Mouse (Mus musculus): Measurements from ENCODE around the gene Fsd1. TPM values are rescaled to one million over a fixed set of nuclear protein-coding genes. Genes with fewer than 3 reads are reported as not detected.
A peak's percentile ranks its signal among the peaks of the same experiment; 100 is the strongest.
"Not testable (repeated sequence)": the region's sequence is repeated elsewhere in the genome, so short reads cannot be mapped to it uniquely, and the experiment has no call there.

The Fsd1 gene
- not detected for total RNA-seq (2021)
- long read RNA-seq, experiment 1, result 0 reads
- long read RNA-seq, experiment 2, result 0 reads

- no peak for DNase-seq (ENCODE audit: low spot score)
Observed at GRCm38 (mm10) chr17:55986030-55986961, at the start of gene Fsd1. Gene Fsd1, plus strand, starts transcription at chr17:55986509.

GRCm38 (mm10) chr17:55944387-55944865 is 41.9 kb upstream of the Fsd1 start:
- not testable (repeated sequence) for DNase-seq (ENCODE audit: low spot score)

- peak; percentile 95 for DNase-seq (ENCODE audit: low spot score)
Observed at GRCm38 (mm10) chr17:55944866-55945682, 41.2 kb upstream of the Fsd1 start.

GRCm38 (mm10) chr17:55945696-55946095 is 40.6 kb upstream of the Fsd1 start:
- no peak for DNase-seq (ENCODE audit: low spot score)

- DNase-seq (ENCODE audit: low spot score), result no peak
Observed at GRCm38 (mm10) chr17:55948647-55949046, 37.7 kb upstream of the Fsd1 start.

- no peak for DNase-seq (ENCODE audit: low spot score)
Observed at GRCm38 (mm10) chr17:55949400-55949799, 36.9 kb upstream of the Fsd1 start, which contains the start of gene Zfp119b. Gene Zfp119b, minus strand, starts transcription at chr17:55949500.

- no peak for DNase-seq (ENCODE audit: low spot score)
Observed at GRCm38 (mm10) chr17:55950601-55951000, 35.7 kb upstream of the Fsd1 start.

GRCm38 (mm10) chr17:55952041-55952440 is 34.3 kb upstream of the Fsd1 start:
- DNase-seq (ENCODE audit: low spot score), result no peak

GRCm38 (mm10) chr17:55952447-55953027 is 33.8 kb upstream of the Fsd1 start, which contains the start of gene Ebi3:
Gene Ebi3, plus strand, starts transcription at chr17:55952640.
- no peak for DNase-seq (ENCODE audit: low spot score)

GRCm38 (mm10) chr17:55953751-55954150 is 32.6 kb upstream of the Fsd1 start:
- DNase-seq (ENCODE audit: low spot score), result no peak

- no peak for DNase-seq (ENCODE audit: low spot score)
Observed at GRCm38 (mm10) chr17:55954229-55954628, 32.1 kb upstream of the Fsd1 start.

GRCm38 (mm10) chr17:55956129-55956528 is 30.2 kb upstream of the Fsd1 start:
- no peak for DNase-seq (ENCODE audit: low spot score)

GRCm38 (mm10) chr17:55956591-55956990 is 29.7 kb upstream of the Fsd1 start:
- no peak for DNase-seq (ENCODE audit: low spot score)

GRCm38 (mm10) chr17:55957168-55957567 is 29.1 kb upstream of the Fsd1 start:
- peak; percentile 61 for DNase-seq (ENCODE audit: low spot score)

GRCm38 (mm10) chr17:55957726-55958583 is 28.4 kb upstream of the Fsd1 start:
- DNase-seq (ENCODE audit: low spot score), result no peak

GRCm38 (mm10) chr17:55958584-55958886 is 27.8 kb upstream of the Fsd1 start:
- no peak for DNase-seq (ENCODE audit: low spot score)

- peak; percentile 93 for DNase-seq (ENCODE audit: low spot score)
Observed at GRCm38 (mm10) chr17:55958918-55959728, 27.2 kb upstream of the Fsd1 start, which contains the start of gene Yju2. Gene Yju2, plus strand, starts transcription at chr17:55959099.

GRCm38 (mm10) chr17:55959946-55960740 is 26.2 kb upstream of the Fsd1 start:
- DNase-seq (ENCODE audit: low spot score), result no peak

- DNase-seq (ENCODE audit: low spot score), result no peak
Observed at GRCm38 (mm10) chr17:55960791-55961190, 25.5 kb upstream of the Fsd1 start.

Data from gastrocnemius, adult 18-20 months (tissue).